Mouse (Mus musculus): ENCODE measurements around the gene Adcy2.

The Adcy2 gene

DNA sequence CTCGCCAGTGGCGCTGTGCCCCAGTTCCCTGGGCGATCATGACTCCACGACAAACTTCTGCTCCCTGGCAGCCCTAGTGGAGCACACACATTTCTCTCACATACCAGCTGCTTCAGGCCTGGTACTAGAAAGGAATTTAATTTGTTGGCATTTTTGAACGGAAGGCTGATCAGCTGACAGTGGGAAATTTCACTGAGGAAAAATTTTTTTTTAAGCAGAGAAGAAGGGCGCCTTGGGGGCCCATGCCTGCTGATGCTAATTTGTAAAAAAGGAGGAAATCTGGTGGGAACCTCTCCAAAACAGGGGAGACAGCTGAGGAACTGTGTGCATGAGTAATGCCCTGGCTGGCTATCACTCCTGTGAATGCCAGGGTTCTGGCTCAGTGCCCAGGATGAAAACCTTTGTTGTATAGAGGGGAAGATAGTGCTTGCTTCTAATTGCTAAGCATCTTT lies 292.0 kb downstream of the Adcy2 start:
- no peak for DNase-seq (ENCODE audit: extremely low spot score, low read depth, low spot score)

DNA sequence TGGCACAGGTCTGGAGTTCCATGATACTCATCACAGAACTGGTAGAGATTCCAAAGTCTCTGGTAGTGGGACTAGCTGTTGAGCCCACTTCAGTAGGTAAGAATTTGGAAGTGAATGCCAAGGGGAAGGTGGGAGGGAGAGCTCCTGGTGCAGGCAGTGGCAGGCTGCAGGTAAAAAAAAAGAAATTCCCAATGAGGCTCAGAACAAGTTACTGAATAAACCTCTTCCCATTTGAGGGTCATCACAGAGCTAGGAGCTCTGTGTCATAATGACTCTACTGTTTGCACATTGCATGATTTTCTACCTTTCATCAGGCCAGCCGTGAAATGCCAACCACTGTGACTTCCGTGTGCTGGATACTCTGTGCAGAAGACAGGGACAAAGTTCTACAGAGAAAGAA lies 314.4 kb downstream of the Adcy2 start:
- no peak for DNase-seq (ENCODE audit: extremely low spot score, low read depth, low spot score)

DNA sequence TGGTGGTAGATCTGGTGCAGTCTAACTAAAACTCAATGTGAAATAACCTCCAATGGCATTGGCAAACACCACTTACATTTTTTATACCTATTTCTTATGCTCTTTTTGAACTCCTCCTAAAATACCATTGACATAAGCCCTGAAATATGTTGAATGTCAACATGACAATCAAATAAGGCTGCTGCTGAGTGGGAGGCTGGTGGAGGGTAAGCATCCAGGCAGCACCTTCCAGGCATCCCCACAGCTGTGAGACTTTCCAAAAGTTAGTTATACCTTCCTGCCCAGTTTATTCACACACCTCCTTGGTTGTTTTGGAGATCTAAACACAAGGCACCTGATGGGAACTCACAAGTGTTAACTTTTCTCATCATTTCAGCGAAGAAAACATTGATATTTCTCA lies 318.9 kb downstream of the Adcy2 start:
- DNase-seq (ENCODE audit: extremely low spot score, low read depth, low spot score): no peak

DNA sequence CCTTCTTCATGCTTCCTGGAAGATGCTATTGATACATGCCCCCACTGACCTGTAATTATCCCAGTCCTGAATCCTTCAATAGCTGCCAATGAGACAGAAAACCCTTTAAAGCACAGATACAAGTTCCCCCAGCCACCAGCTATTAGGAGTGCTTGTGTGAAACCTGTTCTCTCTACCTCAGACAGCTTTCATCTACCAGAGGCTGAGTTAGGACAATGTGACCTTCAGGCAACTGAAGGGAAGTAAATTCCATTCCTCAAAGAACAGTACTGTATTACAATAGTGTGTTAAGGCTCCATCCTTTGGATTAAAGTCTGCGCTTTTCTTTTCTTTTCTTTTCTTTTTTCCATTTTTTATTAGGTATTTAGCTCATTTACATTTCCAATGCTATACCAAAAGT lies 356.6 kb downstream of the Adcy2 start:
- DNase-seq (ENCODE audit: extremely low spot score, low read depth, low spot score): no peak

DNA sequence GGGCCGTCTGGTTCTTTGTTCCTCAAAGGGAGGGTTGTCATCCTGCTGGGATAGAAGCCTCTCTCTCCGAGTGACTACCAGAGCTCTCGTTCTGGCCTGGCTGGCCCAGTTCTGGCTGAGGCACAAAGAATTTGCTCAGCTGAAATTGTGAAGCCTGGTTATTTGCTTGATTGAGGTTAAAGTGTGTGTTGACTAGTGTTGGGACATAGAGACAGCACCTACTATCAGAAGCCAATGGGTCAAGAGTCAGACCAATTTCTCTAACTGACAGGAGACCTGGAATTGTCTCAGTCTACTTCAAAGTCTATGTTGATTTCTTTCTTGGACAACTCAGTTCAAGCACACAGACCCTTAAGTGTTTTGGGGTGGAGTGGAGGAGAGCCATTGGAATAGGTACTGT lies 372.3 kb downstream of the Adcy2 start:
- no peak for DNase-seq (ENCODE audit: extremely low spot score, low read depth, low spot score)

DNA sequence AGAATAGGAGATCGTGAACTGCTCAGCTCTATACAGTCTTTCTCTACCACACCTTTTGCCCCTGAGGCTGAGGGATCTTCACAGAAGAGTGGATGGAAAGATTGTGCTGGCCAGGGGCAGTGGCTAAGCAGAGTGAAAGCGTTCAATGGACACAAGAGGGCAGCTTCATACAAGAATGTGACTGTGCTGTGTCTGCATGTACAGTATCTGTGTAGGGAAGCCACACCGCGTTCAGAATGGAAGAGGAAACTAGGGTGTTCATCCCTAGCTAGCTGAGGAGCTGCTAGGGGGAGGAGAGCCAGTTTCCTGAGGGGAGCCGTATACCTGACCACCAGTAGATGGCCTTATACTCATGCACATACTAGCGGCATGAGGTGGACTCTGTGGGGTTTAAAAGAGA lies 376.5 kb downstream of the Adcy2 start:
- DNase-seq (ENCODE audit: extremely low spot score, low read depth, low spot score): no peak

DNA sequence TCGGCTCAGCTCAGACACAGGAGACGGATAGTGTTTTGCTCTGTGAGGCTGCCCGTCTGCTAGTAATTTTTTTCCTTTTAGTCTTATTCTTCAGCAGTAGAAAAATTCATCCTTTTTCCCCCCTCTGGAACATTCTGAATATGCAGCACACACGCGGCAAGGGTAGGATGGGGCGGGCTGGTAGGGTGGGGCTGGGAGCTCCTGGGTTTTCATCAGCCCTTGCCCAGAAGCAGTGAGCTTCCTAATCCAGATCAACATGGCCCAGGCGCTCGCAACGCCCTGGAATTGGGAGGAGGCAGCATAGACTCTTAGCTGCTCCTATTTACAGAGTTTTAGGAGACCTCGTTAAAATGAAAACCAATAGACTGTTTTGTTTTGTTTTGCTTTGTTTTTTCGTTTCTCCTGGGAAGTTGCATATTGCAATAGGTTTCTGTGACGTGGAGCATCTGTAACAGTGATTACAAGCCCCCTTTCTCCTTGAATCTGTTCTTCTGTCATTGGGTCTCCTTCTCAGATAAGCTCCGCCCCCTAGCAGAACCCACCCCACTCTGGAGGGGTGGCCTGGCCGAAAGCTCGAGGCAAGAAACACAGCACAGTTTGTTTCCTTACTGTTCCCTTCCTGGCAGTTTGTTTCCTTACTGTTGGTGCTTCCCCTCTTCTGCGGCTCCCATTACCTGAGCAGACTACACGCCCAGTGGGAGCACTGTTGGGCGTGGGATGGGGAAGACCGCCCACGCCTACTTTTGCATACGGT lies 391.5 kb downstream of the Adcy2 start:
- no peak for DNase-seq (ENCODE audit: extremely low spot score, low read depth, low spot score)

DNA sequence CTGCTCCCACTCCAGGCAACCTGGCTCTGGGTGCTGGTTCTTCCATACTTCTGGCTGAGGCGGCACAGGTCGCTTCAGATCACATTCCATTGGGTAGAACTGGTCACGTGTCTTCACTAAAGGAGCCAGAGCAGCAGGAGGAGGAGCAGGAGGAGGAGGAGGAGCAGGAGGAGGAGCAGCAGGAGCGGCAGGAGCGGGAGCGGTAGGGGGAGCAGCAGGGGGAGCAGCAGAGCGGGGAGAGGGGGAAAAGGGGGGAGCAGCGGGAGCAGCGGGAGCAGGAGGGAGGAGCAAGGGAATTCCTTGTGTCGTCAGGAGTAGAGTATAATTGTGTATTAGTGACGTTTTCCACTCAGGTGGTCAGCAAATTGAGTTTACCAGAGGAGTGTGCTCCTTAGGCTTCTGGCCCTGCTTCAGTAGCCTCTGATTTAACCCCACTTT lies 393.6 kb downstream of the Adcy2 start:
- no peak for DNase-seq (ENCODE audit: extremely low spot score, low read depth, low spot score)

DNA sequence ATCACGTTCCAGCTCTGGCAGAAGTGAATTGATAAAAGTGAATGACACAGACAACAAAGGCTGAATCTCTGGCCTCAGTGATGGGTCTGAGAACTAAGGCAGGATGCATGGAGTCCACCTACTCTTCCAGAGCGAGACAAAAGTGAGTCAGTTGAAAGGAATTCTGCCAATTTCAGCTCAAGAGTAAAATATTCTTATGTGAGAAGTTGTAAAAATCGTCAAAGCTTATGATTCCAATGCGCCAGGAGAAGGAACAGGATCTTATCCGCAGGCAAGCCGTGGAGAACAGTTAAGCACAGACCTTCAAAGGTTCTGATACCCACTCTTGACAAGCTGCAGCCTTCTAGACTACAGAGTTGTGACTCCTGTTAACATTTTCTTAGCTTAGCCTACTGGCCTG lies 396.3 kb downstream of the Adcy2 start:
- DNase-seq (ENCODE audit: extremely low spot score, low read depth, low spot score): no peak

DNA sequence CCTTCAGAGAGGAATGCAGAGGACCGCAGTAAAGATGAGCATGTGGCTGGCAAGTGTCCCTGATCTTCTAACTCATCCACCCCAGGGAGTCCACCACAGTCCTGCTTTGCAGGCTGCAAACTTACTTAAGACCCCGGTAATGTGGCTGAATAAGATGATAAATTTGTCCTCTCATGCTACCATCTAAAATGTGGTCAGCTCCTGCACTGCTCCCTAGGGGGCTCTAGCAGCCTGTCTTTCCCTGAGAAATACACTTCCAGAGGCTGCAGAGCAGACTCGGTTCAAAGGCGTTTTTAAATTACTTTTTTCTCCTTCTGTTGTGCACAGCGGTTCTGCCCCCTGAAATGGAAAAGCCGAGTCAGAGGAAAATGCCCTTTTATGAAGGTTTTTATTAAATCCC lies 398.2 kb downstream of the Adcy2 start:
- DNase-seq (ENCODE audit: extremely low spot score, low read depth, low spot score): no peak

DNA sequence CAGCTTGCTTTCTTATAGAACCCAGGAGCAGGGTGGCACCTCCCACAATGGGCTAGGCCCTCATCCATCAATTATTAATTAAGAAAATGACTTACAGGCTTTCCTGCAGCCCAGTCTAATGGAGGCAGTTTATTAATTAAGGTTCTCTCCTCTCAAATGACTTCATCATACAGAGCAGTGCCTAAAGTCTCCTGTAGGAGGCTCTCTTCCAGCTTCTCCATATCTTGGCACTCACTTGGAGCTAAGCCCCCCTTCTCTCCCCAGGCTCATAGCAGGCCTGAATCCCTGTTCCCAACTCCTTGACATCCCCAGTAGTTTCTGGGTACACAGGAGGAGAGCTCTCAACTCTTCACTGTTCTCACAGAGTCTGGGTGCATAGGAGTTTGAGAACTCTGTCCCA lies 400.4 kb downstream of the Adcy2 start:
- DNase-seq (ENCODE audit: extremely low spot score, low read depth, low spot score): no peak

DNA sequence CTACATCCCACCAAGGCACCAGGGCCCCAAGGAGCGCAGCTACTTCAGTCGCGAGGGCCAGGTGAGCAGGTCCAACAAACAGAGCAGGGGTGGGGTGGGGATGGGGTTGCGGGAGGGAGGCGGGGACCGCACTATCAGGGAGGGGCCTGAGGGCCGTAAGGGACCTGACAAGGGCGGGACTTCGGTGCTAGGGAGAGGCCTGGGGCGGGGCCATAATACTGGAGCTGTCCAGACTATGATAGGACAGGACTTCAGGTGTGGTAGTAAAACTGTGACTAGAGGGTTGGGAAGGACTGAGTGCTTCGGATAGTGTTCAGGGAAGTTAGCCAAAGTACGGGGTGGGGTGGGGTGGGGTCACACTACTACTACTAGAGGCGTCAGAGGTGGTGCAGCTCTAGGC lies 401.7 kb downstream of the Adcy2 start:
- no peak for DNase-seq (ENCODE audit: extremely low spot score, low read depth, low spot score)

DNA sequence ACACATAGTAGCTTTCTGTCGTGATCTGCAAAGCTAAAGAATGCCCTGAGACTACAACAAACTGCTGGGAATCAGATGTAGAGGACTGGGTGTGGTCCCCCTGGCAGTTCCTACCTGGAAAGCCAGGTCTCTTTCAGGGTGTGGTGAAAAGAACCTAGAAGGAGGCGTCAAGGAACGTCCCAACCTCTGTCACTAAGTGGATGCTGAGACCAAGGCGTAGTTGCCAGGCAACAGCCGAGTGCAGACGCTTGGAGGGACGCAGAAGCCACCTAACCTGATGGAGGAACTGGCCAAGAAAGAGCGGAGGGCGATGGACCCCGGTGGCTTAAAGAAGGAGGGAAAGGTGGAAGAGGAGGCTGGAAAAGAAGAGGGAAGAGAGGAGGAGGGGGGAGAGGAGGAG lies 402.1 kb downstream of the Adcy2 start, which contains the start of gene 1700001L19Rik:
Gene 1700001L19Rik, plus strand, starts transcription at position 223 of the 400 bp plus-strand sequence.
- no peak for DNase-seq (ENCODE audit: extremely low spot score, low read depth, low spot score)

DNA sequence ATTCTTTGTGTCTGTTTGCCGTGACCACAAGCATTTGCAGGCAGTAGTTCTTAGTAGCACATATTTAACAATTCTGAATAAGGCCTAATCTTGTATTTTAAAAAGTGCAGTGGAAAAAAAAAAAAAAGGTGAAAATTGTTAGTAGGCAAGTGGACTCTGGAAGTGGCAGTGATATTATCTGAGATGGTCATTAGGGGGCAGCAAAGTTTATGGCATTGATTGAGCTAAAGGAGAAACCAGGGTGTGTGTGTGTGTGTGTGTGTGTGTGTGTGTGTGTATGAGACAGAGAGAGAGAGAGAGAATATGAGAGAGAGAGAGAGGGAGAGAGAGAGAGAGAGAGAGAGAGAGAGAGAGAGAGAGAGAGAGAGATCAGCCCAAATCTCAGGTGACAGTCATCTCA lies 405.5 kb downstream of the Adcy2 start:
- DNase-seq (ENCODE audit: extremely low spot score, low read depth, low spot score): no peak

DNA sequence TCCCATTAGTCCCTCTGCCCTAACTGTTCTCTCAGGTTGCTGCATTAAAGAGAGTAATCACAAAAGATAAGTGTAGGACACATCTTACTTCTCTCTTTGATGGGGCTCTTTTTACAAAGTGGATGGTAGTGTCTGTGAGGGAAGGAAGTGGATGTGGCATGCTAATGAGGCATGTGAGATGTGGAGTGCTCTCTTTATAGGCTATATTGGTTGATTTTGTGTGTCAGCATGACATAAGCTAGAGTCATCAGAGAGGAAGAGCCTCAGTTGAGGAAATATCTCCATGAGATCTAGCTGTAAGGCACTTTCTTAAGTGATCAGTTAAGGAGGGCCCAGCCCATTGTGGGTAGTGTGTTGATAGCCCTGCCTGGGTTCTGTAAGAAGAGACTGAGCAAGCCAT lies 411.0 kb downstream of the Adcy2 start:
- no peak for DNase-seq (ENCODE audit: extremely low spot score, low read depth, low spot score)

DNA sequence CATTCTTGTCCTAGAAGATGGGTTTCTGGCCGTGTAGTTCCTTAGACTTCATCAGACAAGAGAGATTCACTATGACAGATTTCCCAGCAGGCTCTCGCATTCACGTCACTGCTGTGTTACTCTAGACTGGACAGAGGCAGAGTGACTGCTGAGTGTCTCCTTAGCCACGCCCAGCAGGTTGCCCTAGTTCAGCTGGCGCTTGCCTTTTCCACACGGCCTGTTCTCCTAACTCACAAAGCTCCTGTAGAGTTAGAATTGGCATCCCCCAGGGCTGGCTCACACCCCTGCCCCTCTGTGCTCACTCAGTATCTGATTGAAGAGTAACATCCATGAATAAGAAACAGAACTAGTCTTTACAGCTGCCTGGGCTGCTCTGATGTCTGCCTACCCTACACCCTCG lies 413.9 kb downstream of the Adcy2 start:
- DNase-seq (ENCODE audit: extremely low spot score, low read depth, low spot score): no peak

DNA sequence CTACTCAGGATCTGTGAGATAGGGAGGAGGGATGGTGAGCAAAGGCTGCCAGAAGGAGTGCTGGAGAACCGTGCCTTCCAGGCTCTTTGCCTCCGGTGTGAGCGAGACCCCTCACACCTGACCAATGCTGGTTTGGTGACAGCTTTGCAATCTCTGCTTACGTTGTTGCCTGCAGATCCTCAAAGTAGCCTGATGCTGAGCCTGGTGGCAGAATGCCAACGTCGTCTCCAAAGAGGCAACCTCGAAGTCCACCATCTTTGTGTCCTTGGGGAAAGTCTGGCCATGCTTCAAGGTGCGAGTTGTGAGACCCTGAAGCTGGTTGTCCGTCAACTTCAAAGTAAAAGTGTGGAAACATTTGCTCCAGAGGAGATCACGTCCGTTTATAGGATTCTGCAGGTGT lies 415.4 kb downstream of the Adcy2 start:
- DNase-seq (ENCODE audit: extremely low spot score, low read depth, low spot score): no peak

DNA sequence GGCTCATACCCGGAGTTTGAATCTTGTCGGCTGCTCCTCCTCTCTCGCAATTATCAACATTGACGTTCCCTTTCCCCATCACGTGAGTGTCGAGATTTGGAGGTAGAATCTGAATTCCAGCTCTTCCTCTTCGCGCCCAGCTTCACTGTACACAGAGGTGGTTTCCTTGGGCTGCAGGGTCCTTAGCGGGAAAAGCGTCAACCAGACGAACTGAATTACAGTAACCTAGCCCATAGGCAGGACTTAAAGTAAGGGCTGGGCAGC lies 416.9 kb downstream of the Adcy2 start:
- no peak for DNase-seq (ENCODE audit: extremely low spot score, low read depth, low spot score)

DNA sequence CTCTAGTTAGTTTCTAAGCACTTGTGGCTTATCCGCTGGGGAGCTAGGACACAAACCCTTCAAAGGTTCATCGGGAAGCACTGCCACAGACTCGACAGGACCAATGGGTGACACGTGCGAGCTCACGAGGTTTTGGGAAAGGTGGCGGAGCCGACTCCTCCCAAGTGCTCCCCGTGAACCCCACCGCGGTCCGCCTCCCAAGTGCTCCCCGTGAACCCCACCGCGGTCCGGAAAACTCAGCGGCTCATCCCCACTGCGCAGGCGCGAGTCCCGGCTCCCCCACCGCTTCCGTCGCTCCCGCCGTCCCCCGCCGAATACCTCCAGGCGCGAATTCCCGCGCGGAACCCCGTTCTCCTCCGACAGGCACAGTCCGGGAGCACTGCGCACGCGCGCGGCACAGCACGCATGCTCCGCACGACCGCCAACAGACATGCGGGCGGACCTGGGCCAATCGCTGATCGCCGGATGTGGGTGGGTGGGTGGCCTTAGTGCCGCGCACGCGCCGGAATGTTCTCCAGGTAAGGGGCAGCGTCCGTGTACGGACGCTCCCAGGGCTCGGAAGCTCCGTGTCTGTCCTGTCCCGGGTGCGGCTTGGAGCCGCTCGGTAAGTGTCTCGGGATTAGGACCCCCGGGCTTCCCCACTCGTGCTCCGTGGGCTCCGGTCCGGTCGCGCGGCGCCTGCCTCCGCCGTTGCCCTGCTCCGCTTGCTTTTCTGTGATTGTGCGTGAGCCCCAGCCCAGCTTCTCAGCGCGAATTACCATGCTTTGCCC lies 417.4 kb downstream of the Adcy2 start, which contains the start of the genes Mtrr and Fastkd3:
Gene Mtrr, minus strand, starts transcription at position 403 of the 770 bp plus-strand sequence.
Gene Fastkd3, plus strand, starts transcription at position 488 of the 770 bp plus-strand sequence.
- peak; percentile 64 for DNase-seq (ENCODE audit: extremely low spot score, low read depth, low spot score)

DNA sequence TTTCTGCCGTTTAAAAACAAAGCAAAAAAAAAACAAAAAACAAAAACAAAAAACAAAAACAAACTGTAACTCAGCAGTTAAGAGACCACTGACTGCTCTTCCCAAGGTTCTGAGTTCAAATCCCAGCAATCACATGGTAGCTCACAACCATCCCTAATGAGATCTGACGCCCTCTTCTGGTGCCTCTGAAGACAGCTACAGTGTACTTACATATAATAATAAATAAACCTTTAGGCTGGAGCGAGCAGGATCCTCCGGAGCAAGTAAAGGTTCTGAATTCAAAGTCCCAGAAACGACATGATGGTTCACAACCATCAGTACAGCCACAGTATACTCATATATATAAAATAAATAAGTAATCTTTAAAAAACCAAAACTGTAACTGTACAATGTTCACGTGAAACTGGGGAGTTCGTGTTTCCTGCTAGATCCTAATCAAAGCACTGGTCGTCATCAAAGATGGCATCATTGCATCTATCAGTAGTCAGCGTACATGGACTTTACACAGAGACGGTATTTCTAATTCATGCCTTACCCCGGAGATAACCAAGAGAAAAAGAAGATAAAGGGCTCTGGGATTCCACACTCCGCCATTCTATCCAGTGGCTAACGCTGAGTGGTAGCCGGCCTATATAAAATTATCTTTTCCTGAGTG lies 418.1 kb downstream of the Adcy2 start:
- no peak for DNase-seq (ENCODE audit: extremely low spot score, low read depth, low spot score)

DNA sequence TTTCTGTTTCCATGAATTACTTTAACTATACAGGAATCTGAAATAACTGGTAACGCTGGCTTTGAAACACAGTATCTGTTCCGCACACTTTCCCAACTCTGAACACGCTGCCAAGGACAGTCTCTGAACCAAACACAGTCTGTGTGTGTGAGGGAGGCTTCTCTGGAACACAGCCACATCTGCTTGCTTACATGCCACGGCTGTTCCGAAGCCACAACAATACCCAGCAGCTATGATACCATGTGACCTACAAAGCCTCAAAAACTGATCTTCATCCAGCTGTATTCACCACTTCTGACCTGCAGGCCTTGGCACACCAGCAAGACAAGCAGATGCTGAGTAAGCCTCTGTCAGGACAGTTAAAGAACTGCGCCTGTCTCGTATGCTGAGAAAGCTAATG lies 421.4 kb downstream of the Adcy2 start:
- DNase-seq (ENCODE audit: extremely low spot score, low read depth, low spot score): no peak

DNA sequence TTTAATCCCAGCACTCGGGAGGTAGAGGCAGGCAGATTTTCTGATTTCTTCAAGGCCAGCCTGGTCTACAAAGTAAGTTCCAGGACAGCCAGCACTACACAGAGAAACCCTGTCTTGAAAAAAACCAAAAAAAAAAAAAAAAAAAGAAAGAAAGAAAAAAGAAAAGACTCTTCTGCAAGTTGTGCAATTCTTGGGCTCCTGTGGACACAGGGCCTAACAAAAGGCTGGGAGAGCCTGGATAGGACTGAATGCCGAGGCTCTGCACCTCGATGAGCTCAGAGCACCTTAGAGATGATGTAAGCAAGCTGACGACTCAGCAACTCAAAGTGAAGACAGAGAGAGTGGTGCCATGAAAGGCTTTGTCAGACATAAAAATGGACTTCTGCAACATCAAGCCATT lies 424.9 kb downstream of the Adcy2 start:
- DNase-seq (ENCODE audit: extremely low spot score, low read depth, low spot score): no peak

Data from hindlimb bud, embryonic 11.5 days (tissue).